Mouse (Mus musculus): Measurements from ENCODE around the gene Grcc10.
A peak's percentile ranks its signal among the peaks of the same experiment; 100 is the strongest.

Grcc10 gene

GRCm38 (mm10) chr6:124702102-124702783 is 38.9 kb downstream of the Grcc10 start:
- DNase-seq (ENCODE audit: inconsistent age in 2 of 2, low spot score in 1 of 2): peak in 1 of 2 experiments; percentile 54

GRCm38 (mm10) chr6:124701338-124701737 is 39.8 kb downstream of the Grcc10 start:
- peak; percentile 46 to 73 for DNase-seq (ENCODE audit: inconsistent age in 2 of 2, low spot score in 1 of 2)

- peak; percentile 88 to 95 for DNase-seq (ENCODE audit: inconsistent age in 2 of 2, low spot score in 1 of 2)
Observed at GRCm38 (mm10) chr6:124699962-124700610, 41.1 kb downstream of the Grcc10 start.

GRCm38 (mm10) chr6:124699366-124699765 is 41.8 kb downstream of the Grcc10 start:
- no peak for DNase-seq (ENCODE audit: inconsistent age in 2 of 2, low spot score in 1 of 2)

GRCm38 (mm10) chr6:124698751-124699150 is 42.4 kb downstream of the Grcc10 start:
- DNase-seq (ENCODE audit: inconsistent age in 2 of 2, low spot score in 1 of 2): no peak

GRCm38 (mm10) chr6:124696441-124697150 is 44.6 kb downstream of the Grcc10 start:
- DNase-seq (ENCODE audit: inconsistent age in 2 of 2, low spot score in 1 of 2): no peak

GRCm38 (mm10) chr6:124694166-124694955 is 46.8 kb downstream of the Grcc10 start:
- DNase-seq (ENCODE audit: inconsistent age in 2 of 2, low spot score in 1 of 2): peak; percentile 81 to 83

- DNase-seq (ENCODE audit: inconsistent age in 2 of 2, low spot score in 1 of 2): peak in 1 of 2 experiments; percentile 51
Observed at GRCm38 (mm10) chr6:124693243-124693981, 47.8 kb downstream of the Grcc10 start.

GRCm38 (mm10) chr6:124690517-124690916 is 50.7 kb downstream of the Grcc10 start:
- no peak for DNase-seq (ENCODE audit: inconsistent age in 2 of 2, low spot score in 1 of 2)

Data from adrenal gland, adult (tissue).